Mouse (Mus musculus) monocyte, adult 5-6 weeks (primary cell): ENCODE measurements around the gene Jsrp1. TPM values are rescaled to one million over a fixed set of nuclear protein-coding genes. Genes with fewer than 3 reads are reported as not detected.
A peak's percentile ranks its signal among the peaks of the same experiment; 100 is the strongest.
"Not testable (repeated sequence)": the region's sequence is repeated elsewhere in the genome, so short reads cannot be mapped to it uniquely, and the experiment has no call there.

Experiments
- ATAC-seq: fragments of 153-309, 156-312 bp; replicated peaks from 2 replicates; pipeline ENCODE4 v1.8.0; 2017; ENCODE audit warnings: mild to moderate bottlenecking; ENCODE audit not compliant: low TSS enrichment, insufficient number of reproducible peaks, severe bottlenecking, poor library complexity, low FRiP score
- total RNA-seq: library from RNA; stranded (forward); fragments of 200-1000, 200-491, 200-594 nt; gene quantifications from 3 replicates; pipeline ENCODE4 v1.2.3, GENCODE M21; 2017

Jsrp1 gene
- total RNA-seq, 1 experiment from 2014 or later = not detected

DNA sequence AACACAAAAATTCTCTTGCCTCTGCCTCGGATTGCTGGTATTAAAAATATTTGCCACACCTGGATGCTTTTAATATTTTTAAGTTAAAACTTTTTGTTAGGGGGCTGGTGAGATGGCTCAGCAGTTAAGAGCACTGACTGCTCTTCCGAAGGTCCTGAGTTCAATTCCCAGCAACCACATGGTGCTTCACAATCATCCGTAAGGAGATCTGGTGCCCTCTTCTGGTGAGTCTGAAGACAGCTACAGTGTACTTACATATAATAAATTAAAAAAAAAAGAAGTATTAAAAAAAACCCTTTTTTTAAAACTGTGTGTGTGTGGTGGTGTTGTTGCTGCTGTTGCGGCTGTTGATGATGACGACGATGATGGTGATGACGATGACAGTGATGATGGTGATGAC is 4.7 kb upstream of the Jsrp1 start:
- ATAC-seq = not testable (repeated sequence)

DNA sequence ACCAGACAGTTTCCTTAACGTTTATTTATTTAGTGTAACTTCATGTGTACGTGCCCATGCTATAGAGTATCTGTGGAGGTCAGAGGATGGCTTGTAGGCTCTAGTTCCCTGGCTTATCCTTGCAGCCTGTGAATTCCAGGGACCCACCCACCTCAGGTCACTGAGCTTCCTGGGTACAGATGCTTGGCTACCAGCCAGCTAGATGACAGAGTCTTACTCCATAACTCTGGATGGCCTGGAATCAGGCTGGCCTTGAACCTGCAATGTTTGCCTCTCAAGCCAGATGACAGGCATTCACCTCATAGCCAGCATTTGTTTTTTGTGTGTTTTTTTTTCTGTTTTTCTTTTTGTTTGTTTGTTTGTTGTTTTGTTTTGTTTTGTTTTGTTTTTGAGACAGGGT is 3.9 kb upstream of the Jsrp1 start:
- ATAC-seq = no peak

DNA sequence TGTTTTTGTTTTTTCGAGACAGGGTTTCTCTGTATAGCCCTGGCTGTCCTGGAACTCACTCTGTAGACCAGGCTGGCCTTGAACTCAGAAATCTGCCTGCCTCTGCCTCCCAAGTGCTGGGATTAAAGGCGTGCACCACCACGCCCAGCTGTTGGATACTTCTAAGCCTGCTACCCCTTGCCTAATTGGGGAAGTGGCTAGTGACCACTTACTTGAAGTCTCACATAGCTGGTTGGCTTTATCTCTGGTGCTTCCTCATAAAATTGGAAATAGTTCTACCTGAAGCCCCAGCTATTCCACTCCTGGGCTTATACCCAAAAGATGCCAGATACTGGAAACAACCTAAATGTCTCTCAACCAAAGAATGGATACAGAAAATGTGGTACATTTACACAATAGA is 3.0 kb upstream of the Jsrp1 start:
- not testable (repeated sequence) for ATAC-seq

DNA sequence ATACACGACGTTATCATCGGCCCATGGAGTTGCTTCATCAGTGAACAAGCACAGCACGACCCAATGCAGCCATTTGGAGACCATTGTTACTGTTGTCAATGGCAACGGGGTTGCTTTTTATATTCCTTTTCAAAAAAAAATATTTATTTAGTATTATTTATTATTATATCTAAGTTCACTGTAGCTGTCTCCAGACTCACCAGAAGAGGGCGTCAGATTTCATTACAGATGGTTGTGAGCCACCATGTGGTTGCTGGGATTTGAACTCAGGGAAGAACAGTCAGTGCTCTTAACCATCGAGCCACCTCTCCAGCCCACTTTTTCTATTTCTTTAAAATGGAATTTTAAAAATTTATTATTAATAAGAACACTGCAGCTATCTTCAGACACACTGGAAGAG is 1.5 kb upstream of the Jsrp1 start:
- ATAC-seq = no peak

DNA sequence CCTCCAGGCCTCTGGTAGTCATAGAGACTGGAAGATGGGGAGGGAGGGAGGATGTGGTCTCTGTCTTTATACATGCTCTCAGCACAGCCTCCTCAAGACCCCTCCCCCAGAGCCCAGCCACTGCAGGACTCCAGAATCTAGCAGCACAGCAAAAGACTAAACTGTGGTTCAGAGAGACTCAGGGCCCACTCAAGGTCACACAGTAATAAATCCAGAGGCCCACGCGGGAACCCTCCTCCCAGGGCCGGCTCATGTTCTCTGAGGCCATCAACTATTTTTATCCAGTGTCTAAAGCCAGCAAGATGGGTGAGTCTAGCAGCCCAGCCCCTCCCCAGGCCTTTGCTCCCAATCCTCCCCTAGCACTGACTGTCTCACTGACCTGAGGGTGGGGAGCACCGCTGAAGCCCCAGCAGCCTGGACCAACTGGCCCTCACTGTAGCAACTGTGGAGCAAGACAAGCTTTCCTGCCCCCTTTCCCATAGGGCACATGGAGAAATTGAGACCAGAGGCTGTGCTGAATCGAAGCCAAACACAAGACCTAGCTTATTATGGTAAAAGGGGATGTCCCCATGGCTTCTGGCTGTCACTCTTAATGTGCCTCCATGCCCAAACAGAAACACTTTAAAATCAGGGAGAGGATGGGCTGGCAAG is 782 bp downstream of the Jsrp1 start:
- no peak for ATAC-seq

DNA sequence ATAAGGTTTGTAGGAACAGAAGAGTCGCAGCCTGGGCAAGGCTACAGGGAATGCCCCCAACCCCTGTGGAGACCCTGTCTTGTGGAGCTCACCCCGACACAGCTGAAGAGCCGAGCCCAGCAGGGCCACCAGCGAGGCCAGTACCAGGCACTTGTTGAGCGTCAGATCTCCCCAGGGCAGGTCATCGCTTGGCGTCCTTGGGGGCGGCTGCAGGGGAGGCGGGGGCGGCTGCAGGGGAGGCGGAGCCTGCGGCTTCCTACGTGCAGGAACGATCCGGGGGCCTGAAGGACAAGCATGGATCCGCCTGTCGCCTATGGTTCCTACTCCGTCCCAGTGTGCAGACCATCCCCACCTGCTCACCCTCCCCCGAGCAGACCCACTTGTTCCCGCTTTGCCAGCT is 3.2 kb downstream of the Jsrp1 start:
- ATAC-seq = no peak

DNA sequence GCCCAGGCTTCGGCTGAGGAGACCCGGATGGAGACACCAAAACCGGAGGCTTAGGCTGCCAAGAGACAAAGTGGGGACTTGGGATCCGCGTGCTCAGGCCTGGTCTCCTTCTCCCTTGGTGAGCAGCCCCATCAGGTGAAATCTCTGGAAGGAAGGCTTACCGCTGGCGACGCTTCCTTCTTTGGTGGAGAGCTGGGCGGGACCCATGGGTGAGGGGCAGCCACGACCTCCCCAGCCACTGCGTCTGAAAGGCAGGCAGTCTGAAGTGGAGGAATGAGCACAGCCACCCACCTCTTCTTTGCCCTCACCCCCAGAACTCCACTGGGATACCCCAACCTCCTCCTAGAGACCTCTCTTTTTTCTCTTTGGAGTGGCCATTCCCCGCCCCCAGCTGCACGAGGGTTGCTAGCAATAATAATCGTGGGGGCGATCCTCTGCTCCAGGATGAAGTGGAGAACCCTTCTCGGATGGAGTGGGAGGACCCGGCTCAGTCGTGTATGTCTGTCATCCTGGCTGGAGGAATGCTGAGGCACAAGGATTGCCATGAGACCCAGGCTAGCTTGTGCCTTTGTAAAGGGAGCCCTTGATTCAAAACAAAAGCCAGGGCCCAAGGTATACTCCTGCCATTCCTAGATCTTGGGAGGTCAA is 4.2 kb downstream of the Jsrp1 start:
- ATAC-seq = no peak

DNA sequence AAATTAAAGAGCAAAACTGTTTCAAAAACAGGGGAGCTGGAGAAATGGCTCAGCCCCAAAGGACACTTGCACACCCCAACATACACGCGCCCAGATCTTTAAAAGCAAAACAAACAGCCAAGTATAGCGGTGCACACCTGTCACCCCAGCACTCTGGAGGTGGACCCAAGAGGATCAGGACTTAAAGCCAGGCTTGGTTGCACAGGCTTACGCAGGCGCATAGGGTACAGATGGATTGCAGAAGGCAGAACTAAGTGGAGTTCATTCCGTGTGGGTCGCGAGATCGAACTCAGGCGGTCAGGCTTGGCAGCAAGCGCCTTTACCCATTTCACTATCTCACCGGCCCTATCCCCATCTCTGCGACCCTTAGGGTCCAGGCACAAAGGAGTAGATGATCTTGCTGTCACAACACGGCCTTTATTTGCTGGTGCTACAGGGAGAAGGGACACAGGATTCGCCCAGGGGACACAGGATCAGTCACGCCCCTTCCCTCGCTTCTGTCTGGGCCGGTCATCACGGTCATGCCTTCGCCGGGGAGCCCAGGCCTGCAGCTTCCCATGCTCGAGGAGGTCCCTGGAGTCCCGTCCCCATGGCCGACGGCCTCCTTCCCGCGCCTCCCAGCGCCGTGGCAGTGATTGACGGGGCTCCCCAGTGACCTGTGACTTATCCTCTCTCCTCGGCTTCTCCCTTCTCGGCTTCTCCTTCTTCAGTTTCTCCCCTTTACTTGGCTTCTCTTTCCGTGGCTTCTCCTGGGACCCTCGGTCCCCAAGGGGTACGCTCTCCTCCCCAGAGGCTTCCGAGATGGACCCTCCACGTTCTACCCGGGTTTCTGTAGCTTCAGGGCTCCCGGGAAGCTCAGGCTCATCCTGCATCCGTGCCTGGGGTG is 5.0 kb downstream of the Jsrp1 start:
- no peak for ATAC-seq

DNA sequence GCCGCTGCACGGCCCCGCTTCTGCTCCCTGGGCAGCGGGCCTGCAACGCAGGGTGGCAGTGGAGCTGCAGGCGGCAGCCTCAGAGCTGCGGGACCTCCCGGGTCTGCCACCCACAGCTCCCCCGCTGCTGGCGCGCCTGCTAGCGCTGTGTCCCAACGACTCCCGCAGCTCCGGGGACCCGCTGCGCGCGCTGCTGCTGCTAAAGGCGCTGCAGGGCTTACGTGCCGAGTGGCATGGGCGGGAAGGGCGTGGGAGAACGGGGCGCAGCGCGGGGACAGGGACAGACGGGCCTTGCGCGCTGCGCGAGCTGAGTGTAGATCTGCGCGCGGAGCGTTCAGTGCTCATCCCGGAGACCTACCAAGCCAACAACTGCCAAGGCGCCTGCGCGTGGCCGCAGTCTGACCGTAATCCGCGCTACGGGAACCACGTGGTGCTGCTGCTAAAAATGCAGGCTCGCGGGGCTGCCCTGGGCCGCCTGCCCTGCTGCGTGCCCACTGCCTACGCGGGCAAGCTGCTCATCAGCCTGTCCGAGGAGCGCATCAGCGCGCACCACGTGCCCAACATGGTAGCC is 6.2 kb downstream of the Jsrp1 start:
- ATAC-seq = 0 out of 2 replicates have a peak, but pooled peaks have one; percentile 4

DNA sequence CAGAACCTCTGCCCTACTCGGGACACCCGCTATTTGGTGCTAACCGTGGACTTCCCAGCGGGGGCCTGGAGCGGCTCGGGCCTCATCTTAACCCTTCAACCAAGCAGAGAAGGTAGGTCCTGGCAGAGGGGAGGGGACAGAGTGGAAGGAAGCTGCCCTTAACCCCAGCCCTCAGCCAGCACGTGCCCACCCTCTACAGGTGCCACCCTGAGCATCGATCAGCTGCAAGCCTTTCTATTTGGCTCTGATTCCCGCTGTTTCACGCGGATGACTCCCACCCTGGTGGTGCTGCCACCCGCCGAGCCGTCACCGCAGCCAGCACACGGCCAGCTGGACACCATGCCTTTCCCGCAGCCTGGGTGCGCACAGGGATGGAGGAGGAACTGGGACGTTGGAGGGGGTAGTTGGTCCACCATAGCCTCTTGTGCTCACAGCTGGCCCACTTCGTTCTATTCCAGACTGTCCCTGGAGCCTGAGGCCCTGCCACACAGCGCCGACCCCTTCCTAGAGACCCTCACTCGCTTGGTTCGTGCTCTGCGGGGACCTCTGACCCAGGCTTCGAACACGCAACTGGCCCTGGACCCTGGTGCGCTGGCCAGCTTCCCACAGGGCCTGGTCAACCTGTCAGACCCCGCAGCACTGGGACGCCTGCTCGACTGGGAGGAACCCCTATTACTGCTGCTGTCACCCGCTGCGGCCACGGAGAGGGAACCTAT is 6.8 kb downstream of the Jsrp1 start:
- ATAC-seq = no peak

DNA sequence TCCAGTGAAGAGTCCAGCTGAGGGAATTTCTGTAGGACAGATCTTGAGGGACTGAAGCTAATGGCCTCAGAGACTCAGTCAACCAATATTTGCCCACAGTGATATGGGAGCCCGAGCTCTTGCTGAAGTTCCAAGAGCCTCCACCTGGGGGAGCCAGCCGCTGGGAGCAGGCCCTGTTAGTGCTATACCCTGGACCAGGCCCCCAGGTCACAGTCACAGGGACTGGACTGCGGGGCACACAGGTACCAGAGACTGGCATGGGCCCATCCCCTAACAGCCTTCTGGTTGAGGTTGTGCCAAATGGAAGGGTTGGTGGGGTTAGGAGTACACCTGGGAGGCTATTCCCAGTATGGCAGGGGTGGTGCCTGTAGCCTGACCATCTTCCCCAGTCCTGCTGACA is 7.4 kb downstream of the Jsrp1 start:
- ATAC-seq = peak; percentile 32; the same call in 1 of the 2 replicates

DNA sequence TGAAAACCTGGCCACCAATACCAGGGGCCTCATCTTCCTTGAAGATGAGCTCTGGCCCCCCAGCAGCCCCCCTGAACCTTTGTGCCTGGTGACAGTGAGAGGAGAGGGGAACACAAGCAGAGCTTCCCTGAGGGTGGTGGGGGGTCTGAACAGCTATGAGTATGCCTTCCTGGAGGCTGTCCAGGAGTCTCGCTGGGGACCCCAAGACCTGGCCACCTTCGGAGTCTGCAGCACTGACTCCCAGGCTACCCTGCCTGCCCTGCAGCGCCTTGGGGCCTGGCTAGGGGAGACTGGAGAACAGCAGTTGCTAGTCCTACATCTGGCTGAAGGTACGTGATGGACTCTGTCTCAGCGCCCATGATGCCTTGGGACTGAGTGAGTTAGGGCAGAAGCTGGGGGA is 8.0 kb downstream of the Jsrp1 start:
- no peak for ATAC-seq

DNA sequence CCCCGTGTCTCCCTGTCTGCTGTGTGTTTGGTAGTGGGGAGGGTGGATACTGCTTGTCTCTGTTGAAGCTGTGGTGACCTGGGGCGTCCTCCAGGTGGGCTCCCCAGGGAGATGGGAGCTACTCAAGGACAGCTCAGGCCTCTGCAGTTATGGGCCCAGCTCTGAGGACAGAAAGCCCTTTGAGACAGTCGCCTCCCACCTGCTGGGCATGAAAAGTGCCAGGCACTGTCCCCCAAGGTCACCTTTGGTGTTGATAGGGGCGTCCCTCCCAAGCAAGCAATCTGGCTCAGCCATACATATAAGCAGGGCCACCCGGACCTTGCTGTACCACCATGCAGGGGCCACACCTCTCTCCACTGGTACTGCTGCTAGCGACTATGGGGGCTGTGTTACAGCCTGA is 8.4 kb downstream of the Jsrp1 start, which contains the start of gene Amh:
TSS of gene Amh (plus strand) at position 328 of the 400 bp plus-strand sequence.
- ATAC-seq = no peak

DNA sequence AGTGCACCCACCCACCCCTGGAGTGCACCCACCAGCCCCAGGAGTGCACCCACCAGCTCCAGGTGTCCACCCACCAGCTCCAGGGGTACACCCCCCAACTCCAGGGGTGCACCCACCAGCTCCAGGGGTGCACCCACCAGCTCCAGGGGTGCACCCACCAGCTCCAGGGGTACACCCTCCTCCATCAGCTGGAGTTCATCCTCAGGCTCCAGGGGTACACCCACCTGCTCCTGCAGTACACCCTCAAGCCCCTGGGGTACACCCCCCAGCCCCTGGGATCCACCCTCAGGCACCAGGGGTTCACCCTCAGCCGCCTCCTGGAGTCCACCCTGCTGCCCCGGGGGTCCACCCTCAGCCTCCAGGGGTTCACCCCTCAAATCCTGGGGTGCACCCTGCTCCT is 9.0 kb downstream of the Jsrp1 start:
- ATAC-seq = no peak

DNA sequence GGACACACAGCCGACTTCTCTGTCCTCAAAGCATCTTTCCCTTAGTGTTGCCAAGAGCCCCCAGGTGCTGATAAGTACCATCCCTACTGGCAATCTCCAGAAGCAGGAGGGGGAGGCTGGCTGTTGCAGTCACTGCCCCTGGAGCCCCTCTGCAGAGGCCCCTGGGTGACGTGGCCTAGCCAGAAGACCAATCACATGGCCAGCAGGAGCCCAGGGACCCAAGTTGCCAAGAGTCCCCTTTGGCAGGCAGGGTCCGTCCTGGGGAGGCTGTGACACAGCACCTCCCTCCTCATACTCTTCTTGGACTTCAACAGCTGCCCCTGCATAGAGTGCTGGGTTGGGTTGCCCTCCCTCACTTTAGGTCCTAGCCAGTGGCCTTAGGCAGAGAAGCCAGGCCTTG is 10.3 kb downstream of the Jsrp1 start:
- ATAC-seq = no peak

DNA sequence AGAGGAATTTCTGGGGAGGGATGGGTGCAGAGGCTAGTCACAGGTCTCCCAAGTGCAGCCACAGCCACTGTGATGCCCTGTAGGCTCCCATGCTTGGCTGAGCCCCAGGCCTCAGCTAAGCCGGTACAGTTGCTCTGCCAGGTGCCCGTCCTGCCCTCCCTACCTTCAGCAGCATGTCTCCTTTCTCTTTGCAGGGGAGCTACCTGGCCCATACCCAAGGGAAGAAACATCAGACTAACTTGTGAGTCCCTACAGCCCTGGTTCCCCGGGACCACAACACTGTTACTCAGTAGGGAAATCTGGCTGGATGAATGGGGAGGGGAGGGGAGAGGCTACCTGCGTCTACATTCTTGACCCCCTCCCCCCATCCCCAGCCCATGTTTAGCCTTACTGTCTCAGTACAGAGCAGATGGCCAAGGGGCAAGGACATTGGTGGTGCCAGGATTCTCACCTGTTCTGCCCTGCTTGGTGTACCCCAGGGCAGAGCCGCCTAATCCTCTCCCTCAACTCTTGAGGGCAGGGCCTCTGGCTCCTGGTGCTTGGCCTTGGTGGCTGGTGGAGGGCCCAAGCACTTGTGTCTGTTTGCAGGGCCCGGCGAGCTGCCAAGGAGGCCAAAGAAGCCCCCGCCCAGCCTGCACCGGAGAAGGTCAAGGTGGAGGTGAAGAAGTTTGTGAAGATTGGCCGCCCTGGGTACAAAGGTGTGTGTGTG is 10.9 kb downstream of the Jsrp1 start:
- ATAC-seq = no peak

DNA sequence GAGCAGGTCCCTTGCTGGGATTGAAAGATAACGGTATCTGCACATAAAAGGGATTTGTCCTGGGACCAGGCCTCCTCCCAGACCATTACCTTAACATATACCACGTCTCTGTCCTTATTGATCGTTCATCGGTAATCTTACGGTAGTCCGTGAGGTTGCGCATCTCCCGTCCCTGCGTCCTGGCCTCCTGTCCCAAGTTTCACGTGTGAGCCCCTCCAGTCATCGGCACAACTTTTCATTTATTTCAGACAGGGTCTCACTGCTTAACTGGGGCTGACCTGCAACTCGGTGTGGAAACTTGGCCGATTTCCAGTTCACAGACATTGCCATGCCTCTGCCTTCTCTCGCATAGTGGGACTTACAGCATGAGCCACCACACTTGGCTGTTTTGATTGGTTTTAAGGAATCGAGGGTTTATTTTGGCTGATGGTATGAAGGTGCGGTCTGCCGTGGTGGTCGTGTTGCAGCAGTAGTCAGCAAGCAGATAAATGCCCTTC is 14.2 kb downstream of the Jsrp1 start:
- no peak for ATAC-seq
